Mouse (Mus musculus) cerebellum, postnatal 36 days (tissue): ENCODE results near the gene Cobl.

ENCODE experiments used
- DNase-seq, 2 experiments: peaks; one replicate each; pipeline ENCODE4 v3.0.0; 2021 to 2022; ENCODE audit warnings: mixed read lengths in 2 of 2

The Cobl gene

DNA sequence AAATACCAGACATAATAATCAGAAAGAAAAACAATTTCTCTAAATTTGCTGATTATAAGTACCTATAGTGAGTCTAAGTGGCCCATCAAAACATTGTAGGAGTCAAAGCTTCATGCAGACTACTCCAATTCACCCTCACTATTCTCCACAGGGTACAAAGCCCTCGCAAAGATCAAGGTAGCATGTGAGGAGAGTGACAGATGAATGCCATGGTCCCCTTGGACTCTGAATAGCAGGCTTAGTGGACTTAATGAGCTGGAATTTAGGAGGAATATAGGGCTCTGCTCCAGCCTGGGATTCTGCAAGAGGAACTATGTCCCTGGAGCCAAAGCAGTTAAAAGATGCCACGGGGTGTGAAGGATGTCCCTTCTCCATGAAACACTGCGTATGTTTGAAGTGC is 88.1 kb downstream of the Cobl start:
- DNase-seq = no peak

DNA sequence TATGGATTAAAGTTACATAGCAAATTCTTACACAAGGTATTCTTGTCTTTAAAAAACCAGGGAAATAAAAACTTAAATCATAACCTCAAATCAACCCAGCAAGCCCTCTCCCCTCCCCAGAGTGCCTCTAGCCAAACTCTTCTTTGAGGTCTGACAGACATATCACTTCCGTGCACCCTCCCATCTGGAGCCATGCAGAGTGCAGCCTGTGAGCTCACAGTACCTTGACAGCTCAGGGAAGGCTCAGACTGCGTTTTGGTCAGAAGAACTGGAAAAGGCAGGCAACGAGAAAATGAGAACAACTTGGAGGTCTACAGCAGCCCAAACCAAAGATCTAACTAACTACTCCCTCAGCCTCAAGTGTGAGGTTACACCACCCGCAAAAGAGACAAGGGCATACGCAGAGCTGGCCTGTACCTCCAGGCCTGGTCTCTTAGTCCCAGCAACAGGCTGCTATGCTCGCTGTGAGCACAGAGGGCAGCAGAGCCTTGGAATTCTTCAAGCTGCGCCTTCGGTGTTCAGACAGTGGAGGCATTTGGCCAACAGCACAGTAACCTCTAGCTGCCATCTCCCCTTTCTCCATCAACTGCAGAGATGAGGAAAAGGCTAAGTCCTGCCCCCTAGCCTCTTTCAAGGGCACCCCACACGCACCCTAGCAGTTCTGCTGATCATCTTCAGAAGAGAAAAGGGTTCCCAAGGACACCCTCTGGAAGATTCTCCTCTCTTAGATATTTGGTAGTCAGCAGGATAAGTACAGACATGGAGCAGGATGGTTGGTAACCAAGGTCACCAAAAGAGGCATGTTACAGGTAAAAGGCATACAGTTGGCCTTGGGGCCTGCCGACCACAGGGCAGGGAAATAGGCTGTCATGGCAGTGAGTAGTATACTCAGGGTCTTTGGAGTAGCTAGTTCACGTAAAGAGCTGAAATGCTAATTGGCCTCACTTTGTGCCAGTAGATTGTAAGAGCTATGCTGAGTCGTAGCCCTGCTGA is 91.4 kb downstream of the Cobl start:
- peak; percentile 65 to 66 for DNase-seq

DNA sequence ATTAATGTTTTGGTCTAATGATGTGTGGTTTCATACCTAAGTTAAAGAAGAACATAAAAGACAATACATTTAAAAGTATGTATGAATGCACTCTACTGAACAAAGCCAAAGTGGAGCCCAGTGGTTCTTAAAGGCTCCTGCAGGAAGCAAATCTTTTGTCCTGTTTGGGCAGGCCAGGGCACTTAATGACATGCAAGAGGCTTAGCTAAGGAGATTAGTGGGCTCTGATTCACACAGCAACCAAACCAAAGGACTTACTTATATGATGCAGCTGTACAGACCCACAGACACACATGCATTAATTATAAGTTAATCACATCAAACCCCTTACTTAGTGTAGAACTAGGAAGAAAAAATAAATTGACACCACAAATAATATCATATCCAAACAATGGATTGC is 93.8 kb downstream of the Cobl start:
- no peak for DNase-seq

DNA sequence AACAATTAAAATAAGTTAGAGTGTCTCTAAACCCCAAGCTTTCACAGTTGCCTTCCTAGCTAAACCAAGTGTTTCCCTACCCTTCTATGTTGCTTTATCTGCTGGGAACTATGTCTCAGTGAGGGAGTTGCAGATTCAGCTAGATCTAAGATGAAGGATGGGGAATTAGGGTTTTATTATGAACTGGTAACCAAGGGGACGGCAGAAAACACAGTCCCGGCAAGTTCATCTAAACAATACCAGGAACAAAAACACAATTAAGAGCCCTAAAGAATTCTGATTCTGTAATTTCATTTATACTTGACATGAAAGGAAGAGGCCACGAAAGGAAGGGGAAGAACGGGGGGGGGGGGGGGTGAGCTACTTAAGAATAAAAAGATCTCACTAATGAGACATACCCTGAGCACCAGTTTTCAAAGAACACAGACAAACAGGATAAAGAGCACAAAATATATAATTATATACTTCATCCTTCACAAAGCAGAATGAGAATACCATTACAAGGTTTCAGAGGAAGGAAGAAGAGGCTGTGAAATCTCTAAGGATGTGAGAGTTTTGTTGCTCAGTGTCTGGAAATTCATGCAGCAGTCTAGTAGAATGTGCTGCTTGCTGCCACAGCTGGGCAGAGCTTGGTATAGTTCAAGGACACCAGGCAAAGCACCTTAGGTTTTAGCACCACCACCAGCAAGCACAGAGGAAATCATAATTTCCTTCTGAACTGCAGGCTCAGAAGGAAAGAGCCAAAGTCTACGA is 97.2 kb downstream of the Cobl start:
- no peak for DNase-seq

DNA sequence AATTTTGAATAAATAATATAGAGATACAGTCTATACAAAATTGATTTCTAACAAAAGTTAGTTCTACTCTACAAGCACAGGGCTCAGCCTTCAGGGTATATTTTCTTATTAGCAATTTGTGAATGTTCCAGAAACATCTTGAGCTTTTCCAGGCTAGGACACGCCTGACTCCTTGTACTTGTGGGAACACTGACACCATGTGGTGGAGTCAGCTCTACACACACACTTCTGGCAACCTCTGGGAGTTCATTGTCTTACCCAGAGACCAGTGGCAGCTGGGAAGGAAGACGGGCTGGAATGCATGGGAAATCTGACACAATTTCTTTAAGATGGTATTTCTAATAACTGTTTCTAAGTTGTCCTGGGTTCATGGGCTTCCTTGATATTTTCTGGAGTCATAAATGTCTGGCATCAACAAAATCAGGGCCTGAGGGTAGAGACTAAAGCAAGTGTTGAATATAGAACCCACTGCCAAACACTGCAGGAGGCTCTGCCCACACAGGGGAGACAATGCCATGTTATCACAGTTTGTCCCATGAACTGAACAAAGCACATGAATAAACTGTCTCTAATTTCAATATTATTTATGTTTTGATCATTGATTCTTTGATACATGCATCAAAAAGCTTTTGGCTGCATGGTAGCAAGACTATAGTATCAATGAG is 105.3 kb downstream of the Cobl start:
- no peak for DNase-seq

DNA sequence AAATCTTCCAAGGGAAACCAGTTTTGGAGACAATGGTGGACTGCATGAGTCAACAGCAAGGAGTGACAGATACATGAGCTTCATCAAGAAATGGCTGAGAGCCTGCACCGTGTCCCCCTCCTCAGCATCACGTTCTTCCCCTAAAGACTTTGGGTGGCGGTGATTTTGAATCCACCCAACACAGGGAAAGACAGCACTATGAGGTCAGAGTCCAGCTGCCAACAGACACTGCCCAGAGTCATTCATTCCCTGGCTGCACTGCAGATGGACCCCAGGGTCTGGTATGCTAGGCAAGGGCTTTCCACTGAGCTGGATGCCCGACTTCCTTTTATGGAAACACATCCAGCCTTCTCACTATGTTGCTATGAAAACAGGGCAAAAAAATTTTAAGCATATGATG is 106.2 kb downstream of the Cobl start:
- no peak for DNase-seq

DNA sequence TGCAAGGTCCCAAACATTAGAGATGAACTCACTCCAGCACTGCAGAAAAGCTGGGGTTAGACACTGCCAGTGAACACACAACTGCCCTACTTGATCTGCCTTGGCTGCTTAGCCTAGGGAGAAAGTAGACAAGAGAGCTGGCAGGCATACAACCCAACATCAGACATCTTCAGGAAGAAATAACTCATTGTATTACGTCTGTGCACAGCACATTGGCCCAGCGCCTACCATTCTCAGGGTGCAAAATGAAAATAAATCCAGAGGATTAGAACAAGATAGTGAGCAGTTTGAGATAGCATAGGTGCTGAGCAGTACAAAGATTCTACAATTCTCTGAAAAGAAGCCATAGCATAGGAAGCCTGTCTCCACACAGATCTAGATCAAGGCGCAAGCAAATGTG is 109.1 kb downstream of the Cobl start:
- DNase-seq = no peak

DNA sequence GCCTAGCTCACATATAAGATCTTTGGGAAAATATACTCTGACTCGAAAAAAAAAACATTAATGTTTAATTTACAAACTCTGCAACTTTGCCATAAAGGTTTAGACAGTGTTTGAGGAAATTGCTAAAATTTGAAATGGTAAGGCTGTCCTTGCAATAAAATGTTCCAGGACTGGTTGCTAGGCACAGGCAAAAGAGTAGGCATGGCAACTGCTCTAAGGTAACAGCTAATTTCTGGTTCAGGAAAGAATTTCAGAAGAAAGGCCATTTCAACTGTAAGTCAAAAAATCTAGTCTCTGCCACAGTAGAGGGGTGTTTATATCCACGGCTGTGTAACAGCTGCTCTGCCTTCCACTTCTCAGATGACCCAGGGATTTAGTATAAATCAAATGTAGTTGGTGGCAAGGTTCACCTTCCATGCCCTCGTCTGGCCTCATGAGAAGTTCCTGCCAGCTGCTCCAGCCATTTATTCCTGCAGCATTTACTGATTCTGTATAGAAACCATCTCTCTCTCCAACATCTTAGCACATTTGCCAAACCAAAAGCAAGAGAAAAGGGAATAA is 113.7 kb downstream of the Cobl start:
- DNase-seq = no peak

DNA sequence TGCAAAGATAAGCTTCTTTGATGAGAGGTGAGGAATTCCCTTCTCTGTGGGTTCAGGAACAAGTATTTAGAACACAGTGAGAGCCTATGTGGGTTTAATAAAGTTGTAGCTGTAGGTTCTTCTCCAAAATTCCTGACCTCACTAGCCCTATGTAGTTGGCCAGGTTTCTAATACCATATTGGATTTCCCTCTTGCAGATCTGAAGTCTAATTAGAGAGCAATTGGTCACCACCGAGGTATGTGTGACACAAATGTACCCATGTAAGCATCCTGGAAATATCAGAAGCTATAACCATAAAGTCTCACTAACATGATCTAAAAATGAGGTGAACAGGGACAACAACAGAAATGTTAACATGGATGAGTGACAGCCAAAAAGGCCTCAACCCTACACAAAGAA is 114.7 kb downstream of the Cobl start:
- no peak for DNase-seq

DNA sequence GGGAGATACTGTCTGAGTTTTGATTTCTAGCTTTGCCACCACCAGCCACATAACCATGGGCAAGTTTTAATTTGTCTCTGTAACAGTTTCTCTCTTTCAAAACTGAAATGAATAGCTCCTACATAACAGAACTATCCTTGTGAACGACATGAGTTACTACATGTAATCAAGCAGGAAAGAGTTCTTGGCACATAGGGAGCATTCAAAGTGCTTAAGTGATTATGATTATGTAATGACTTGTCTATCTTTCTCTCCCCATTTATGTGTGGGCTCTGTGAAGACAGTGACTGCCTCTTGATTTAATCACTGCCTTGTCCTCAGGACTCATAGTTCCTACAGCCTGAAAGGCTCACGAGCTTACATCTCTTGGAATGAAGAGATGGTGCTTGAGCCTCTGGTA is 118.3 kb downstream of the Cobl start:
- DNase-seq = no peak

DNA sequence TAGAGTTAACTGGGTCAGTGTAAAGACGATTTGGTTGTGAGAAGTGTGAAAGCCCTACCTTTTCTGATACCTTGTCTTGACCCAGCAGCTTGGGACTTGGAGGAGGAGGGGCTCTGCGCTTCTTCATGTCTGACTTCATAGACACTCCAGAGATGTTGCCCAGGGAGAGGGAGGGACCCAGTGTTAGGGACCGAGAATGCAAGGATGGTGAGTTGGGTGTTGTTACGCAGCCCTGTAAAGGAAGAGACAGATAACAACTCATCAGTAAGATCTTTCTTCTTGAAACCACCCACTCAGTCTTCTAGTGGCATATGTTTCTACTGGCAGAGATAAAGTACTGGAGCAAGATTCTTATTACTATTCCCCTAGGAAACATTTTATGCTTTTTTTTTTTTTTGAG is 121.1 kb downstream of the Cobl start:
- no peak for DNase-seq

DNA sequence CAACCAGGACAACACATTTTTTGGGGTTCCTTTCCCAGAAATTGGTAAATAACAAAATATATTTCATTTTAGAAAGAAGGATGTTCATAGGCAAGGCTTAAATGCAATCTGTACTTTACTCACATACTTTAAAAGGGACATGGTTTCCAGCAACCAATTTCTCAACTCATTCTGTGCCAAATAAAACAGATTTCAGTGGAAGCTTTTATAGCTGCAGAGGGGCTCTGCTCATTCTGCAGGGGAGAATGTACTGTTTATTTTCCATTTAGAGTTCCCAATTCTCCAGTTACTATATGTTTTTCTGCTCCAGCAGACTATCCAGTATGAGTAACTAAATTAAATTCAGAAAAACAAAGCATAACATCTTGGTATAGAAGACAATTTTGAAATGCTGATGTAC is 124.1 kb downstream of the Cobl start:
- no peak for DNase-seq

DNA sequence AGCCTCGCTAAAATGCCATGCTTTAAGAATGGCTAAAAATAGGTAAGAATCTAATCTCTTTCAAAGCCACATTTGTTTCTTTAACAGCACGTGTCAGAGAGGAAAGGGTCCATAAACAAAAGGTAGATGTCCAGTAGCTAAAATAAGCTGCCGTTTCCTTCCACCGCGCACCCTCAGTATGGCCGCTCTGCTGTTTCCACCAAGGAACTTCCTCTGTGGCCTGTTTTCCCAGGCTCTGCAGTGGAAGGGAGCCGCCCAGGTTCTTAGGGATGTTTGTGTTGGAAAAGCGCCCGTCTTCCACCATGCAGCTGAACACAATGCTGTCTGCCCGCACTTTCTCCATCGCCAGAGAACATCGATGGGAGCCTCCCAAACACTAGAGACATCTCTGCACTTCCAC is 128.6 kb downstream of the Cobl start:
- DNase-seq = no peak

DNA sequence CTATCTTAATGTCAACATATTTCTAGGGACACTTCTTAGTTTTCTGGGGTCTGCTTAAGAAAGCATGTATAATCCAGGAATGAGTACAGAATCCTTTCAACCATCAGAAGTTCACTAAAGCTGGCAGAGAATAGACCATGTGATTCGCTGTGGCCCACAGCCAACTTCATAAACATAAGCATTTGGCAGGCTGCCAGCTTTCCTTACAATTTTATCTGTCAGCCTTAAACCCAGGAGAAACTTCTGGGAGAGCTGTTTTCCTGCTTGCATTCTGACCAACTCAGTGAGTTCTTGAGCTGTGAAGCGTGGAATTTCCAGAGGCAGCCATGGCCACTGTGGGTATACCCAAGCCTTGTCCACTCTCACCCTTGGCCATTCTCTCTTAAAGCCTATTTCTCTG is 132.8 kb downstream of the Cobl start:
- no peak for DNase-seq

DNA sequence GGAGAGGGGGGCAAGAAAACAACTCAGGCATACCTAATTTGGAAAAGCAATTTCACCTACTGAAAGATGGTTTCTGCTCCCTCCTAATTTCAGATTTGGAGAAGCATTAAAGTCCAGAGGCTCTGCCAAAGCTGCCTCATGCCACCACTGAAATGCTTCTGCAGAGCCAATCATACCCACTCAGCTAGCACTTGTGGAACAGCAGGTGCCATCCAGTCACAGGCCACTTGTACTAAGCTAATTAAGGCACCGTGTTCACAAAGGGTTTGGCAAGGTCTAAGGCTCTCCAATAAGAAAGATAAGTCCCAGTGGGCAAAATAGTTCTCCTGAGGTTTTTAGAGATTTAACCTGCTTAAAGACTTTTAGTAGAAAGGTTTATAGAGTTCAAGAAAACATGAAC is 143.3 kb downstream of the Cobl start:
- no peak for DNase-seq

DNA sequence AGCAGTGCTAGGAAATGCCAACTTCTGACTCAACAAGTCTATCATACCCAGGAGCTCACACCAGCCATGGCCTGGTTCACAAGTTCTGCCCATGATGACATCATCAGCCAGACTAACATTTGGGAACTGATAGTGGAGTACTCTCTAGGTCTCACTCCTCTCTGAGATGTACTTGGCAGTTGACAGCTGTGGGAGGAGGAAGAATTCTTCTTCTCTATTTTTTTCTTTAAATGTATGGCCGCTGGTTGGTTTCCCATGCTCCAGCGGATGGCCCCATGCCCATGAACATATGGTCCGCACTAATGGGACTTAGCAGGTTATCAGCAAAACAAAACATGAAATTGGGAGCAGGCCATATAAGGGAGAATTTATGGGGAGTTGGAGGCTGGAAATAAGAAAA is 145.4 kb downstream of the Cobl start:
- peak; percentile 47 to 50 for DNase-seq

DNA sequence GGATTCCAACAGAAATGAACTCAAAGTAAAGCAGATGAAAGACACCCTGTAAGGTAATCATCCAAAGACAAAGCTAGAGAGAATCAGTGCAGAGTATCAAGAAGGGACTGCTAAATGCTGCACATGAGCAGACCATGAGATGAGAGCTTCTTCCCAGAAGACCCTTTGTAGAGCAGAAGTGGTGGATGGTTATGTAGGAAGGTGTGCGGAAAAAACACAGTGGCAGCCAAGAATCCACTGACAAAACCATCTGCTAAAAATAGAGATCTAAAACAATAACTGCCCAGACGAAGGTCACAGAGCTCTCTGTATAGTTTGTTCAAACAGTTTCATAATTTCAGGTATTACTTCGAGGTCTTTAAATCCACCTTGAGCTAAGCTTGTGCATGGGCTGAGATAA is 149.1 kb downstream of the Cobl start:
- no peak for DNase-seq

DNA sequence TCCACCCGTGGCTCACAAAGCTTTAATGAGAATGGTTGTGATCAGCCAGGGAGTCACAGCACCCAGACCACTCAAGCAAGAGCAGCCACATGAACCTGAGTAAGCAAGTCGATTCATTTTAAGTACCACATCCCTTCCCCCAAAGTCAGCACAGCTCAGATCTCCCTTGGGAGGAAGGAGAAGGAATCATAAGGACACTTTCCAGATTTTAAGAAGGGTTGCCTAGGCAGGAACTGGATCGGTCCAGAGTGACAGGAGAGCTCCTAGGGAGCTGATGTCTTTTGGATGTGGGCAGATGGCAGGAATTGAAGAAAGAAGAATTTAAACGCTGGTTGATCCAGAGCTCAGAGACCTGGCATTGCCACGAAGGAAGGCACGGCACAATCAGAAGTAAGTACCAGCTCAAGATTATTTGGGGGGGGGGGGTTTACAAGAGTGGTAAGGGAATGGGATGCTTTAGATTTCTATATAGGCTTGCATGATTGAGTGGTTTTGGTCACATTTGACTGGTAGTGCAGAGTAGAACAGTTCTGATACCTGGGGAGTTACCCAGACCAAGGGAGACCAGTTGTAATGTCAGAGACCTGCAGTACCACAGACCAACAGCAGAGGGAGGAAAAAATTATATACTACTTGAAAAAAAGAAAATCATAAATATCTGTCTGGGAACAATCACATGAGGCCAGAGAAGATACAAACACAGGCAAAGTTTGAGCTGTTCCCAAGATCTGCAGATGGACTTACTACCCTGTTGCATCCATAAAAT is 150.3 kb downstream of the Cobl start:
- DNase-seq = peak in 1 of 2 experiments; percentile 17

DNA sequence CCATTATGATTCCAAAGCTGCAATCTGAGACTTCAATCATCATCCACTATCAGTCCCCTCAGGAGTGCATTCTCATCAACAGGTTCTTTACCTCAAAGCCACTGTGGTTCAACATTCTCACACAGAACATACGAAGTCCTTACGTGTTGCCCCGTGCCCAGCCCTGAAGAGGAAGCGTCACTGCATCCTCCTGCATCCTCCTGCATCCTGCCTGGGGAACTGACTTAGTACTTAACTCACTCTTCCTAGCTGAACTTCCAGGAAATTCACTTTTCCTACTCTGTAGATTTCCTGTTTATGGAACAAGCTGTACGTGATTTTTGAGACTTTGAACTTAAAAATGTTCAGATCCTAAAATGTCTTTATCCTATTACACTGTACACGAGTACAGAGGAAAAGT is 153.3 kb downstream of the Cobl start:
- DNase-seq = no peak

DNA sequence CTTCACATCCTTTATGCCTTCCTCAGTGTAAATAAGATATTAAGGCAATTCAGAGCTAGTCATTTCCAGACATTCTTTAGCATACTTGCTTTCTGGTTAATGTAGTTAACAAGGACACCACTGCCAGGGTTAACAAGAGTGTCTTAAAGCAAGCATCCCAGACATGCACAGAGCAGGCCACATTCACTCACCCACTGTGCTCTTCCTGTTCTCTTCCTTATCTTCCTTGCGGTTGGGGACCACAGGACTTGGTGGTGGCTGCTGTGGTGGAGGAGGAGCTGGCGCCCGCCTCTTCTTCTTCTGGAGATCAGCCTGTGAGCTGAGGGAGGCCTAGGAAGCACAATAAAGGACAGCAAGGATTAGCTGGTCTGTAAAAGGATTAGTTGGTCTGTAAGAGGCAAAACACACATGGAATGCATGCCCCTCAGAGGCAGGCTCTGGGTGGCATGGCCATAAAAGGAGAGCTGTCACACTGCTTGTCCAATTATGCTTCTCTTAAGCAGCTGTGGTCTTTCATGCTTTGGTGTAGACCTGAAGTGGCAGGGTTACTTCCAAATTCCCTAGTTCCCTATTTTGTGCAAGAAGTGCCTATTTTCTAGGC is 155.2 kb downstream of the Cobl start:
- no peak for DNase-seq

DNA sequence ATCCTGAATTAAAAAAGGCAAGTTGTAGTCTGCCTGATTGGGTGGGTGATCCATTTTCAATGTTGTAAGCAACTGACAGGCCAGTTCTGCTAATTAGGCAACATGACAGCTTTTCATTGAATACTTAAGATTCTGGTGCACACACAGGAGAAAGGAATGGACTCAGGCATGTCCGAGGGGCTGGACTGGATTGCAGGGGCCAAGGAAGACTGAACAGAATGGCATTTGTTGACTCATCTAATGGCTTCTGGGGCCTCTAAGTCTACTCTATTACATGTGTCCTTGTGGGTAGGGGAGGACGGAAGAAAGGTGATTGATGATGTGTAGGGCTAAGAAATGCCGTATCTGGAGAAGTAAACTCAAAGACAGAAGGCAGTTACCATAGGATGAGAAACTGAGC is 159.9 kb downstream of the Cobl start:
- no peak for DNase-seq
